Mouse (Mus musculus): Measurements from ENCODE around the gene Rnf187.
"Not testable (repeated sequence)": the region's sequence is repeated elsewhere in the genome, so short reads cannot be mapped to it uniquely, and the experiment has no call there.

The Rnf187 gene

GRCm38 (mm10) chr11:58965001-58965760 lies 26.5 kb upstream of the Rnf187 start:
- DNase-seq (ENCODE audit: low spot score) = no peak

GRCm38 (mm10) chr11:58964216-58964615 lies 25.5 kb upstream of the Rnf187 start:
- no peak for DNase-seq (ENCODE audit: low spot score)

- DNase-seq (ENCODE audit: low spot score) = peak; percentile 80
Measured at GRCm38 (mm10) chr11:58963543-58963942, 24.8 kb upstream of the Rnf187 start.

- peak; percentile 64 for DNase-seq (ENCODE audit: low spot score)
Measured at GRCm38 (mm10) chr11:58961364-58962177, 22.9 kb upstream of the Rnf187 start.

- peak; percentile 74 for DNase-seq (ENCODE audit: low spot score)
Measured at GRCm38 (mm10) chr11:58959921-58960465, 21.3 kb upstream of the Rnf187 start.

GRCm38 (mm10) chr11:58959186-58959825 lies 20.6 kb upstream of the Rnf187 start:
- no peak for DNase-seq (ENCODE audit: low spot score)

GRCm38 (mm10) chr11:58958536-58958935 lies 19.8 kb upstream of the Rnf187 start:
- no peak for DNase-seq (ENCODE audit: low spot score)

GRCm38 (mm10) chr11:58957226-58957914 lies 18.7 kb upstream of the Rnf187 start:
- DNase-seq (ENCODE audit: low spot score) = no peak

GRCm38 (mm10) chr11:58955868-58956257 lies 17.1 kb upstream of the Rnf187 start:
- no peak for DNase-seq (ENCODE audit: low spot score)

- no peak for DNase-seq (ENCODE audit: low spot score)
Measured at GRCm38 (mm10) chr11:58955143-58955867, 16.6 kb upstream of the Rnf187 start.

- peak; percentile 90 for DNase-seq (ENCODE audit: low spot score)
Measured at GRCm38 (mm10) chr11:58954420-58955142, 15.9 kb upstream of the Rnf187 start, which contains the start of the genes Hist3h2a and Trim17. Gene Hist3h2a (plus strand): TSS chr11:58954685. Gene Trim17 (plus strand): TSS chr11:58954685.

GRCm38 (mm10) chr11:58954170-58954419 lies 15.4 kb upstream of the Rnf187 start:
- not testable (repeated sequence) for DNase-seq (ENCODE audit: low spot score)

GRCm38 (mm10) chr11:58953351-58954169 lies 14.8 kb upstream of the Rnf187 start:
- DNase-seq (ENCODE audit: low spot score) = peak; percentile 53

GRCm38 (mm10) chr11:58951210-58951609 lies 12.5 kb upstream of the Rnf187 start:
- no peak for DNase-seq (ENCODE audit: low spot score)

- no peak for DNase-seq (ENCODE audit: low spot score)
Measured at GRCm38 (mm10) chr11:58949480-58950431, 11.0 kb upstream of the Rnf187 start.

- DNase-seq (ENCODE audit: low spot score) = no peak
Measured at GRCm38 (mm10) chr11:58948542-58949479, 10.1 kb upstream of the Rnf187 start, which contains the start of gene Hist3h2ba. Gene Hist3h2ba (plus strand): TSS chr11:58948920.

GRCm38 (mm10) chr11:58947798-58948528 lies 9.2 kb upstream of the Rnf187 start:
- no peak for DNase-seq (ENCODE audit: low spot score)

Data from testis, postnatal 10 days (tissue).